Mouse (Mus musculus) right cerebral cortex, postnatal 25 days (tissue): ENCODE measurements at regions not wholly inside any gene's neighbourhood (a gene's known extent, or its start where the extent isn't known, plus 50 kb on each side); places are given as distances from the start of the nearest gene placed in this dataset.

ENCODE experiments used
- DNase-seq: peaks from one replicate; pipeline ENCODE4 v3.0.0; 2022

GRCm38 (mm10) chr4:69197577-69197976, 243.4 kb upstream of the Brinp1 start:
- no peak for DNase-seq

DNA sequence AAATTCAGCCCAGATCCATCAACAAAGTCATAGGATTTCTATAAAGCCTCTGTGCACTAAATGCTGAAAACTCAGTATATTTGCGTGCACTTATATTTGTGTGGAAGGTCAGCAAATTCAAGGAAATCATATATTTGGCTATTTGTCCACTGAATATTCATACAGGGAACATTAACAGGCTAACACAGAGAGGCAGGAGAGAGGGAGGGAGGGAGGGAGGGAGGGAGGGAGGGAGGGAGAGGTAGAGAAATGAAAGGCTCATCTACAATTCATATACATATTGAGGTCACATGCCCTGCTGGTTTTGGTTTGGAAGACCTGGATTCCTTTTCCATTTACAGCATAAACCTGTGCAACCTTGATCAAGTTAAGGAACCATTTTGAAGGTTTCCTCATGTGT, 241.9 kb upstream of the Brinp1 start:
- no peak for DNase-seq

DNA sequence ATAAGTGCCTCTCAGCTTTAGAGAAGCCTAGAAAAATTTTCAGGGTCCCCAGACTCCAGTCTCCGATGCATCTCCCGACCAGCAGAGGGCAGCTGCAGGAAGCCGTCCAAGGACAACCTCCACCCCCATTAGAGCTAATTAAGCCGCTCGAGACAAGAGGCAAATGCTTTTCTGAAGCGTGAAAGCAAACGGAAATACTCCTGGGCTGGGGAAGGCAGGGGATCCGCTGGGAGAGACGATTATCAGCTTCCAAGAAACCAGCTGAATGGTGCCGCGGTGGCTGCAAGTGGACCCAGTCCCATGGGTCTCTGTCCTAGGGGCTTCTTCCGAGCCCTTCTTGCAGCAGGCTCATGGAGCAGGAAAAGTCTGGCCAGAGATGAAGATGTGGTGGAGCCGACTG, 241.4 kb upstream of the Brinp1 start:
- peak; percentile 78 for DNase-seq
